Mouse (Mus musculus): ENCODE measurements at regions not wholly inside any gene's neighbourhood (a gene's known extent, or its start where the extent isn't known, plus 50 kb on each side); places are given as distances from the start of the nearest gene placed in this dataset.

GRCm38 (mm10) chr14:102855264-102855840 is 127.1 kb downstream of the Kctd12 start:
- no peak for TF ChIP-seq POLR2A (IDR thresholded peaks at IDR 0.05; ENCODE audit: low read depth, low read length)
- no peak for TF ChIP-seq CTCF (IDR thresholded peaks at IDR 0.05; ENCODE audit: extremely low read depth, insufficient read length, insufficient replicate concordance, low read depth, low read length)

Measured in small intestine, adult 2 months (tissue).